Mouse (Mus musculus) limb, embryonic 11.5 days (tissue): ENCODE measurements around the gene Cldn19. TPM values are rescaled to one million over a fixed set of nuclear protein-coding genes. Genes with fewer than 3 reads are reported as not detected.

Experiments
- ATAC-seq: fragments of 200-750 bp; cut with Nextera tagmentation; 2 replicates; pipeline ENCODE4 v1.8.0; 2017; ENCODE audit warnings: low read depth; ENCODE audit not compliant: insufficient number of reproducible peaks, low FRiP score, low TSS enrichment
- DNase-seq: peaks from one replicate; pipeline ENCODE4 v3.0.0-alpha.2; 2015; ENCODE audit warnings: low spot score
- H3K27ac ChIP-seq: fragments of 300-500 bp; sonication (generic); replicated peaks from 2 replicates; pipeline ENCODE4 v1.5.1; 2014; ENCODE audit warnings: low read depth, mild to moderate bottlenecking, low read length
- H3K27me3 ChIP-seq: fragments of 300-500 bp; sonication (generic); 2 replicates; pipeline ENCODE4 v1.6.1; 2014; ENCODE audit warnings: mild to moderate bottlenecking, low read length, mixed read lengths; ENCODE audit not compliant: control insufficient read depth, insufficient read depth
- H3K36me3 ChIP-seq: fragments of 300-500 bp; sonication (generic); 2 replicates; pipeline ENCODE4 v1.6.1; 2014; ENCODE audit warnings: mild to moderate bottlenecking, low read length, moderate library complexity, mixed read lengths; ENCODE audit not compliant: control insufficient read depth, insufficient read depth
- H3K4me1 ChIP-seq: fragments of 300-500 bp; sonication (generic); 2 replicates; pipeline ENCODE4 v1.6.1; 2014; ENCODE audit warnings: low read length, mixed read lengths; ENCODE audit not compliant: control insufficient read depth, insufficient read depth
- H3K4me2 ChIP-seq: fragments of 300-500 bp; sonication (generic); 2 replicates; pipeline ENCODE4 v1.6.1; 2014; ENCODE audit warnings: low read depth, mild to moderate bottlenecking, moderate library complexity; ENCODE audit not compliant: severe bottlenecking
- H3K4me3 ChIP-seq: fragments of 300-500 bp; sonication (generic); 2 replicates; pipeline ENCODE4 v1.5.1; 2014; ENCODE audit warnings: low read depth, low read length
- H3K9ac ChIP-seq: fragments of 300-500 bp; sonication (generic); 2 replicates; pipeline ENCODE4 v1.6.1; 2014; ENCODE audit warnings: mild to moderate bottlenecking, low read length
- H3K9me3 ChIP-seq: fragments of 300-500 bp; sonication (generic); 2 replicates; pipeline ENCODE4 v1.6.1; 2016; ENCODE audit warnings: low read length; ENCODE audit not compliant: control insufficient read depth
- WGBS: fragments of 180-500 bp; shearing (Covaris S2); extraction: QIAGEN DNeasy Blood & Tissue Kit; methylation state at CpG from one replicate; pipeline ENCODE4 v1.1.7; 2014; 5-methylcytosine and 5-hydroxymethylcytosine counted together
- polyA plus RNA-seq: library from polyadenylated mRNA; unstranded; fragments of >200 nt; fragmentation: Nextera tagmentation; extraction: Ambion mirVana; gene quantifications from 2 replicates; pipeline ENCODE4 v1.2.1, GENCODE M21; 2014

Cldn19 gene
- polyA plus RNA-seq, 1 experiment from 2014 or later, result 0.05 TPM

- ATAC-seq (no peak), DNase-seq (peak; percentile 65)
- H3K9me3 ChIP-seq, result no peaks in the 10 kb centered on the region
- peak overlapping the region; percentile 88 for H3K4me2 ChIP-seq
- H3K27me3 ChIP-seq, result no peaks in the 10 kb centered on the region
- no peak overlapping the region for H3K27ac ChIP-seq
- under 1% methylated on average over 36 of the region's 36 CpGs for WGBS
- H3K9ac ChIP-seq, result peak overlapping the region; percentile 79
- peak overlapping the region; percentile 89 for H3K4me3 ChIP-seq
- H3K4me1 ChIP-seq, result no peaks in the 10 kb centered on the region
- H3K36me3 ChIP-seq, result no peaks in the 10 kb centered on the region
These were observed 21.8 kb upstream of the Cldn19 start for GRCm38 (mm10) chr4:119233256-119233901.

GRCm38 (mm10) chr4:119234348-119234747 is 20.9 kb upstream of the Cldn19 start:
- Histone ChIP-seq H3K4me1 (no peaks in the 10 kb centered on the region), H3K4me3 (no peak overlapping the region), H3K9ac (no peak overlapping the region), H3K27ac (no peak overlapping the region), H3K9me3 (no peaks in the 10 kb centered on the region), H3K27me3 (no peaks in the 10 kb centered on the region), H3K36me3 (no peaks in the 10 kb centered on the region), H3K4me2 (peak overlapping the region; percentile 88; the same call in 1 of the 2 replicates)
- 90% methylated on average over 3 of the region's 3 CpGs for WGBS
- DNase-seq (no peak), ATAC-seq (no peak)

DNA sequence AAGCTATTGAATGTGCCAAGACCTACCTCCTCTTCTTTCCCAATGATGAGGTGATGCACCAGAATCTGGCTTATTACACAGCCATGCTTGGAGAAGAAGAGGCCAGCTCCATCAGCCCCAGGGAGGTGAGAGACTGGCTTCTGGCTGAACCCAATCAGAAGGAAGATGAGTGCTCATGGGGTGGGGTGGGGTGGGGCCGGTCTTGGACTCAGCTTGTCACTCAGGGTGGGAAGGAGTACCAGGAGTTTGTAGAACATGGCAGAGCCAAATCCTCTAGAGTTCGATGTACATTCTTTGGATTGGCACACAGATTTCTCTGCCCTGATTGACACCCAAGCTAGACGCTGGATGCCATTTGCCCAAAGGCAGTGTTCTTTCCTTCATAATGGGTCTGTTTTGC is 16.6 kb upstream of the Cldn19 start:
- no peaks in the 10 kb centered on the region for H3K27me3 ChIP-seq
- no peak overlapping the region for H3K4me3 ChIP-seq
- no peak overlapping the region for H3K9ac ChIP-seq
- ATAC-seq (no peak), DNase-seq (no peak)
- H3K36me3 ChIP-seq, result peaks cover 8% of the 10 kb centered on the region
- H3K27ac ChIP-seq, result no peak overlapping the region
- H3K9me3 ChIP-seq, result no peaks in the 10 kb centered on the region
- H3K4me1 ChIP-seq, result no peaks in the 10 kb centered on the region
- no peak overlapping the region for H3K4me2 ChIP-seq
- 76% methylated on average over 3 of the region's 3 CpGs for WGBS

- H3K4me3 ChIP-seq, result no peak overlapping the region
- 0 out of 2 replicates have a peak overlapping the region, but pooled peaks have one; percentile 19 for H3K9ac ChIP-seq
- ATAC-seq, result 0 out of 2 replicates have a peak, but pooled peaks have one; percentile 32
- 50% methylated on average over 12 of the region's 12 CpGs for WGBS
- no peaks in the 10 kb centered on the region for H3K27me3 ChIP-seq
- H3K4me1 ChIP-seq, result no peaks in the 10 kb centered on the region
- no peak overlapping the region for H3K27ac ChIP-seq
- H3K4me2 ChIP-seq, result no peak overlapping the region
- peaks cover 8% of the 10 kb centered on the region for H3K36me3 ChIP-seq
- DNase-seq, result peak; percentile 52
- H3K9me3 ChIP-seq, result no peaks in the 10 kb centered on the region
These were observed 16.0 kb upstream of the Cldn19 start for GRCm38 (mm10) chr4:119239181-119239682.

DNA sequence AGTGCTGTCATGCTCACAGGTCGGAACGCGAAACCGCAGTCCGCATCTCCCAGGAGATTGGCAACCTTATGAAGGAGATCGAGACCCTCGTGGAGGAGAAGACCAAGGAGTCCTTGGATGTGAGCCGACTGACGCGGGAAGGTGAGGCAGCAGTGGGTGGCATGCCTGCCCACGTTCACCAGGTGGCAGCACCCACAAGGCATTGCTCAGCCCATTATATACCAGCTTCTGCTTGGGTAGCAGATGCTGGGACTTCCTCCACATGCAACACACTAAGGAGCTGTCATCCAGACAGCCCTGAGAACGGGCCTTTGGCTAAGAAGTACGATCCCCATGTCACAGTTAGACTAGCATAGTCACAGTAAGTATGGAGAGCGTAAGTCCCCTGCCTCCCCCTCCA is 13.6 kb upstream of the Cldn19 start:
- no peaks in the 10 kb centered on the region for H3K4me1 ChIP-seq
- H3K27me3 ChIP-seq, result no peaks in the 10 kb centered on the region
- no peak for DNase-seq
- 89% methylated on average over 14 of the region's 14 CpGs for WGBS
- H3K27ac ChIP-seq, result no peak overlapping the region
- no peak overlapping the region for H3K9ac ChIP-seq
- ATAC-seq, result no peak
- no peak overlapping the region for H3K4me3 ChIP-seq
- H3K36me3 ChIP-seq, result peaks cover 10% of the 10 kb centered on the region
- H3K4me2 ChIP-seq, result no peak overlapping the region
- H3K9me3 ChIP-seq, result no peaks in the 10 kb centered on the region

DNA sequence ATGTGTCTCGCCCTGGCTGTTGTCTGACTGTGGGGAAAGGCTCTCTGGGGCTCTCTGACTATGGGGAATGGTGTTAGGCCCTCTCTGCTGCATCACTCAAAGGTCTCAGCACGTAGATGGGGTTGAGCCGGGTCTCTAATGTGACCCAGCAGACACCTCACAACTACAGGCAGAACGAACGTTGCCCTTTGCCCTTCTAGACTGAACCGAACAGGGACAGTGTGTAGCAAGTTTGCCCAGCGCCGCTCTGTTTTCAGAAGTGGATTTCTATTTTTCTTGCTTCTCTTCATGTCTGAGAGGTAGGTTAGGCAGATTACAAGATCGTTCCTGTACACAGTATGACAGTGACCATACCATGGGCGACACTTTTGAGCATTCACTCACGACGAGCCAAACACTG is 12.6 kb upstream of the Cldn19 start:
- no peak overlapping the region for H3K4me3 ChIP-seq
- H3K4me1 ChIP-seq, result no peaks in the 10 kb centered on the region
- no peaks in the 10 kb centered on the region for H3K27me3 ChIP-seq
- ATAC-seq, result no peak
- no peaks in the 10 kb centered on the region for H3K9me3 ChIP-seq
- DNase-seq, result no peak
- H3K27ac ChIP-seq, result no peak overlapping the region
- no peak overlapping the region for H3K9ac ChIP-seq
- WGBS, result 94% methylated on average over 12 of the region's 12 CpGs
- H3K36me3 ChIP-seq, result peaks cover 10% of the 10 kb centered on the region
- no peak overlapping the region for H3K4me2 ChIP-seq

GRCm38 (mm10) chr4:119244468-119245240 is 10.6 kb upstream of the Cldn19 start:
- Histone ChIP-seq H3K4me1 (no peaks in the 10 kb centered on the region), H3K27ac (no peak overlapping the region), H3K9me3 (no peaks in the 10 kb centered on the region), H3K9ac (no peak overlapping the region), H3K27me3 (no peaks in the 10 kb centered on the region), H3K4me2 (no peak overlapping the region), H3K36me3 (peaks cover 14% of the 10 kb centered on the region), H3K4me3 (no peak overlapping the region)
- WGBS, result 80% methylated on average over 22 of the region's 22 CpGs
- ATAC-seq (no peak), DNase-seq (no peak)

DNA sequence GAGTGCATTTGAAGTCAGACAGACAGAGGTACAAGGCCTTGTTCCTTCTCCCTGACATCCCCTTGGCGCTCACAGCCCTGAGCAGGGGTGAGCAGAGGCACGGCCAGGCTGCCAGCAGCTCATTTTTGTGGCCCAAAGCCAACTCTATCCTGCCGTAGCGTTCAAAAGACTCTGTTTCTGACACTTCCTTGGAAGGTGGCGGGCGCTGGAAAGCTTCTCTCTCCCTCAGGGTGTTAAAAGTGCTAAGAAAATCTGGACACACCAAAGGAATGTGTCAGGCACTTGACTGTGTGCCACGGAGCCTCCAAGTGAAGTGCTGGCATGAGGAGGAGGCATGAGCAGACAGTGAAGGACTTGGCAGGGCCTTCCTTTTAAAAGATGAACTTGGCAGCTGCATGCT is 9.7 kb upstream of the Cldn19 start:
- Histone ChIP-seq H3K4me2 (no peak overlapping the region), H3K9ac (no peak overlapping the region), H3K27ac (no peak overlapping the region), H3K27me3 (no peaks in the 10 kb centered on the region), H3K4me1 (no peaks in the 10 kb centered on the region), H3K9me3 (no peaks in the 10 kb centered on the region), H3K4me3 (no peak overlapping the region), H3K36me3 (peaks cover 14% of the 10 kb centered on the region)
- ATAC-seq, result no peak
- DNase-seq, result no peak
- WGBS, result 86% methylated on average over 7 of the region's 7 CpGs
